In the genomic region with DNA sequence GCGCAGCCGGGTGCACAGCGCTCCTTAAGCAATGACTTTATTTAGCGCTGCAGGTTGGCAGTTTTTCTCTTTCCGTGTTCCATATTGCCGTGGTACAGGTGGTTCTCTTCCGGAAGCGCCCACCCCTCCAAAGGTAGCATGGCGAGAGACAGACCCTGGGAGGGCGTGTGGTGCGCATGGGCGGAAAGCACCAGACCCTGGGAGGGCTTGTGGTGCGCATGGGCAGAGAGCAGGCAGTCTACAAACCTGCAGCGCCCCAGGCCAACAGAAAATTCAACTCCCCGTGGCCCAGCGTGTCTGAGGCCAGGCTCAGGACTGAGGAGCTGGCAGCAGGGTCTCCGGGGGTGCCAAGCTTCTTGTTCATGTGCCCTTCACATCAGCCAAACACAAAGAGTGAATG, we compare ENCODE assay signal across 16 mouse cellular contexts. TPM values are rescaled to one million over a fixed set of nuclear protein-coding genes. Genes with fewer than 3 reads are reported as not detected.
A peak's percentile ranks its signal among the peaks of the same experiment; 100 is the strongest.
DNase-seq lines count a peak whose midpoint lies in the region; ATAC-seq and TF ChIP-seq lines count a peak whose summit lies in the region.
"Had no signal": no experiment of that assay in that cellular context is flagged by ENCODE, and none has a peak within 500 bp of the region (broad histone marks: within the 10 kb centered on the region; RNA-seq: fewer than 3 reads in every experiment).

No protein-coding gene starts in this region.

- no peaks in the 10 kb centered on the region for H3K27me3 ChIP-seq in heart, embryonic 14.5 days (ENCODE audit: control insufficient read depth, insufficient read depth, low read length)
- no peaks in the 10 kb centered on the region for H3K27me3 ChIP-seq in thymus, adult 2 months (ENCODE audit: control insufficient read depth, insufficient read depth, low read length)
- H3K27me3 ChIP-seq in megakaryocyte, embryonic 14.5 days (replicated peaks), result no peaks in the 10 kb centered on the region
- H3K27me3 ChIP-seq: hindbrain, embryonic 12.5 days had no signal

- H3K4me3 ChIP-seq in heart, embryonic 14.5 days (ENCODE audit: control insufficient read depth in 1 of 2, insufficient read depth in 1 of 2, low read depth in 1 of 2, low read length in 2 of 2), result peak overlapping the region; percentile 4; a peak in 1 of 4 replicates
- H3K4me3 ChIP-seq in thymus, adult 2 months (ENCODE audit: control insufficient read depth, insufficient read depth, low read length), result peak overlapping the region; percentile 31
- peak overlapping the region; percentile 6; the same call in 1 of the 2 replicates for H3K4me3 ChIP-seq in cortical plate, adult 2 months (ENCODE audit: insufficient read depth, low read length)
- peak overlapping the region; percentile 84 for H3K4me3 ChIP-seq in megakaryocyte, embryonic 14.5 days (replicated peaks)
- H3K4me3 ChIP-seq: hindbrain, embryonic 12.5 days; layer of hippocampus, adult 2 months had no signal

- TF ChIP-seq CTCF in thymus, adult 2 months (IDR thresholded peaks at IDR 0.05; ENCODE audit: borderline replicate concordance, control insufficient read depth, extremely low read depth, insufficient read depth, low read length, poor library complexity), result no peak
- TF ChIP-seq CTCF in cortical plate, adult 2 months (IDR thresholded peaks at IDR 0.05; ENCODE audit: extremely low read depth, insufficient read depth, low read length), result no peak

- H3K4me2 ChIP-seq in heart, embryonic 14.5 days (ENCODE audit: low read length), result peak overlapping the region; percentile 31
- H3K4me2 ChIP-seq: hindbrain, embryonic 12.5 days had no signal

- no peak overlapping the region for H3K9ac ChIP-seq in heart, embryonic 14.5 days (ENCODE audit: low read length)
- H3K9ac ChIP-seq: hindbrain, embryonic 12.5 days had no signal

- H3K9me3 ChIP-seq in heart, embryonic 14.5 days (ENCODE audit: control insufficient read depth, low read length), result no peaks in the 10 kb centered on the region
- H3K9me3 ChIP-seq in megakaryocyte, embryonic 14.5 days, result no peaks in the 10 kb centered on the region
- H3K9me3 ChIP-seq: hindbrain, embryonic 12.5 days had no signal

- no peak overlapping the region for H3K27ac ChIP-seq in heart, embryonic 14.5 days (replicated peaks in 1 of 2; ENCODE audit: control insufficient read depth in 1 of 2, insufficient read depth in 1 of 2, low read depth in 2 of 2, low read length in 2 of 2)
- no peak overlapping the region for H3K27ac ChIP-seq in thymus, adult 2 months (ENCODE audit: control insufficient read depth, insufficient read depth, low read length)
- H3K27ac ChIP-seq in cortical plate, adult 2 months (ENCODE audit: insufficient read depth, low read length), result 0 out of 2 replicates have a peak overlapping the region, but pooled peaks have one; percentile 8
- H3K27ac ChIP-seq: hindbrain, embryonic 12.5 days had no signal

- no peak for ATAC-seq in heart, embryonic 14.5 days (ENCODE audit: insufficient number of reproducible peaks, insufficient read depth, low FRiP score, low read depth)

- DNase-seq in heart, postnatal 14 days, result no peak
- DNase-seq in thymus, adult 2 months, result no peak
- no peak for DNase-seq in thymus, postnatal 14 days
- no peak for DNase-seq in c-Kit-positive CD71-positive TER-119-positive erythroid progenitor cells, embryonic 14.5 days (ENCODE audit: low spot score)
- DNase-seq in urinary bladder, adult 18-20 months (ENCODE audit: low spot score in 2 of 2), result no peak
- DNase-seq: kidney, adult 8-10 months had no signal

- peaks cover 6 to 10% of the 10 kb centered on the region in 2 experiments; a peak in 3 of 4 replicates for H3K4me1 ChIP-seq in heart, embryonic 14.5 days (ENCODE audit: control insufficient read depth in 2 of 2, insufficient read depth in 2 of 2, low read length in 2 of 2)
- peaks cover 3% of the 10 kb centered on the region for H3K4me1 ChIP-seq in thymus, adult 2 months (replicated peaks; ENCODE audit: control insufficient read depth, insufficient read depth, low read length)
- H3K4me1 ChIP-seq in cortical plate, adult 2 months (ENCODE audit: control insufficient read depth, insufficient read depth, low read length), result peaks cover 3% of the 10 kb centered on the region
- peaks cover 95% of the 10 kb centered on the region for H3K4me1 ChIP-seq in megakaryocyte, embryonic 14.5 days

- no peak for TF ChIP-seq POLR2A in thymus, adult 2 months (IDR thresholded peaks at IDR 0.05; ENCODE audit: control insufficient read depth, extremely low read depth, insufficient read depth, low read length, poor library complexity)
- no peak for TF ChIP-seq POLR2A in cortical plate, adult 2 months (IDR thresholded peaks at IDR 0.05; ENCODE audit: extremely low read depth, insufficient read depth, low read length)

- H3K36me3 ChIP-seq in heart, embryonic 14.5 days (ENCODE audit: control insufficient read depth, insufficient read depth, low read length), result 0 out of 2 replicates have a peak, but pooled peaks cover under 1% of the 10 kb centered on the region
- no peaks in the 10 kb centered on the region for H3K36me3 ChIP-seq in thymus, adult 2 months (ENCODE audit: control insufficient read depth, insufficient read depth, low read length)
- H3K36me3 ChIP-seq in megakaryocyte, embryonic 14.5 days (replicated peaks; ENCODE audit: low read length), result peaks cover 44% of the 10 kb centered on the region
- H3K36me3 ChIP-seq: hindbrain, embryonic 12.5 days had no signal

- WGBS in heart, embryonic 14.5 days, result 79% methylated on average over 17 of the region's 17 CpGs
- WGBS in thymus, adult 2 months, result 84% methylated on average over 17 of the region's 17 CpGs

- intact Hi-C loops in heart, postnatal 14 days (cut with DNase I), result no loop called here

RNA-seq across cellular contexts. Expression of gene Fbxo31, which starts 7.8 kb away (rescaled TPM):
- 9.8 and 11.8 TPM in 2 replicates for polyA plus RNA-seq in heart, embryonic 14.5 days (2014; fragmentation: Nextera tagmentation; extraction: Ambion mirVana)
- total RNA-seq in heart, postnatal 14 days (2021), result 10 to 100 TPM; 74.4 to 93.8 TPM
- polyA plus RNA-seq in thymus, adult 2 months (2012; rRNA removed), result 39.8 and 55.7 TPM in 2 replicates
- polyA plus RNA-seq in cortical plate, adult 2 months (2012; rRNA removed), result 96.6 and 103 TPM in 2 replicates
- polyA plus RNA-seq in megakaryocyte, embryonic 14.5 days (2012; ENCODE audit: insufficient read depth, low replicate concordance), result 19.2 and 31.2 TPM in 2 replicates

RNA-seq across cellular contexts. Expression of gene Map1lc3b, which starts 19.4 kb away (rescaled TPM):
- 252 and 267 TPM in 2 replicates for polyA plus RNA-seq in heart, embryonic 14.5 days (2014; fragmentation: Nextera tagmentation; extraction: Ambion mirVana)
- total RNA-seq in heart, postnatal 14 days (2021), result 100 to 1,000 TPM; 215 to 228 TPM
- 103 and 113 TPM in 2 replicates for polyA plus RNA-seq in thymus, adult 2 months (2012; rRNA removed)
- polyA plus RNA-seq in cortical plate, adult 2 months (2012; rRNA removed), result 123 and 130 TPM in 2 replicates
- 62.1 and 147 TPM in 2 replicates for polyA plus RNA-seq in megakaryocyte, embryonic 14.5 days (2012; ENCODE audit: insufficient read depth, low replicate concordance)

RNA-seq across cellular contexts. Expression of gene 1700018B08Rik, which starts 26.7 kb away (rescaled TPM):
- polyA plus RNA-seq in heart, embryonic 14.5 days (2014; fragmentation: Nextera tagmentation; extraction: Ambion mirVana), result not detected in 2 replicates
- total RNA-seq in heart, postnatal 14 days (2021), result not detected
- 0.35 TPM in 1 of 2 replicates, not detected in the other for polyA plus RNA-seq in thymus, adult 2 months (2012; rRNA removed)
- polyA plus RNA-seq in cortical plate, adult 2 months (2012; rRNA removed), result not detected in 2 replicates
- polyA plus RNA-seq in megakaryocyte, embryonic 14.5 days (2012; ENCODE audit: insufficient read depth, low replicate concordance), result not detected in 2 replicates
- total RNA-seq: common myeloid progenitor, adult 5-6 weeks; layer of hippocampus, adult 2 months; left cerebral cortex, postnatal 14 days; megakaryocyte-erythroid progenitor cell, adult 5-6 weeks had no signal
- polyA plus RNA-seq: hindbrain, embryonic 12.5 days; small intestine, adult 2 months; stomach, embryonic 16.5 days had no signal

Comparison
In these comparisons a context has a peak if more than half of its experiments do, and no peak if none do; other contexts are left out.
1. H3K4me3 ChIP-seq: peak in every context shown above with its lines; median percentile 84 in megakaryocyte, embryonic 14.5 days; 31 in thymus, adult 2 months; 6 in cortical plate, adult 2 months; 4 in heart, embryonic 14.5 days.